Mouse (Mus musculus) C2C12 (cell line): ENCODE measurements around the gene Psg20.

ENCODE experiments used
- CEBPB ChIP-seq: IDR thresholded peaks from one replicate; pipeline ENCODE4 v1.6.1; 2011; ENCODE audit warnings: low read depth, mild to moderate bottlenecking, control low read depth, moderate library complexity
- CTCF ChIP-seq: IDR thresholded peaks from one replicate; pipeline ENCODE4 v1.5.1; 2011; ENCODE audit not compliant: control insufficient read depth, insufficient read depth, insufficient read length
- MAX ChIP-seq: IDR thresholded peaks from one replicate; pipeline ENCODE4 v1.6.1; 2011; ENCODE audit warnings: mild to moderate bottlenecking, control low read depth
- MYOG ChIP-seq: IDR thresholded peaks from one replicate; pipeline ENCODE4 v1.6.1; 2011; ENCODE audit not compliant: control insufficient read depth, insufficient read length; ENCODE audit errors: extremely low read depth

GRCm38 (mm10) chr7:18679772-18680171 lies 6.2 kb downstream of the Psg20 start:
- TF ChIP-seq CTCF, result no peak
- no peak for TF ChIP-seq CEBPB
- no peak for TF ChIP-seq MYOG
- TF ChIP-seq MAX, result no peak
